Mouse (Mus musculus): ENCODE measurements around the gene Mettl14. TPM values are rescaled to one million over a fixed set of nuclear protein-coding genes. Genes with fewer than 3 reads are reported as not detected.

Mettl14 gene
- total and polyA plus RNA-seq, 3 experiments = 8.5 to 18.8 TPM; not detected in 1

GRCm38 (mm10) chr3:123354388-123354787, 31.5 kb downstream of the Mettl14 start:
- Histone ChIP-seq H3K9me3 (replicated peaks; ENCODE audit: insufficient read depth, low read length) (no peaks in the 10 kb centered on the region), H3K4me3 (ENCODE audit: control insufficient read depth in 1 of 2, insufficient read depth in 1 of 2, low read depth in 2 of 2, low read length in 2 of 2) (no peak overlapping the region), H3K4me1 (ENCODE audit: control insufficient read depth in 1 of 2, insufficient read depth in 2 of 2, low read length in 2 of 2) (no peaks in the 10 kb centered on the region), H3K9ac (ENCODE audit: control insufficient read depth, low read depth, low read length, poor library complexity, severe bottlenecking) (no peak overlapping the region), H3K27me3 (ENCODE audit: control insufficient read depth in 1 of 2, insufficient read depth in 2 of 2, low read length in 2 of 2) (no peaks in the 10 kb centered on the region), H3K27ac (ENCODE audit: control insufficient read depth, low read depth, low read length) (no peak overlapping the region), H3K36me3 (ENCODE audit: control insufficient read depth in 1 of 2, insufficient read depth in 2 of 2, low read length in 2 of 2) (peaks cover 0 to 3% of the 10 kb centered on the region in 2 experiments; a peak in 1 of 4 replicates), H3K79me2 (ENCODE audit: control insufficient read depth, insufficient read depth, low read length, poor library complexity) (no peaks in the 10 kb centered on the region)
- no peak for TF ChIP-seq UBTF (IDR thresholded peaks at IDR 0.05; ENCODE audit: borderline replicate concordance, insufficient read depth, low read depth, low read length)
- no peak for TF ChIP-seq RAD21 (IDR thresholded peaks at IDR 0.05; ENCODE audit: low read depth, low read length)
- TF ChIP-seq HCFC1 (IDR thresholded peaks at IDR 0.05; ENCODE audit: low read depth, low read length) = no peak
- TF ChIP-seq USF2 (IDR thresholded peaks at IDR 0.05; ENCODE audit: borderline replicate concordance in 1 of 2, insufficient read depth in 1 of 2, low read depth in 1 of 2, low read length in 2 of 2) = no peak
- no peak for DNase-seq (ENCODE audit: low read depth, low spot score)

GRCm38 (mm10) chr3:123353661-123354060, 32.2 kb downstream of the Mettl14 start:
- Histone ChIP-seq H3K4me3 (ENCODE audit: control insufficient read depth in 1 of 2, insufficient read depth in 1 of 2, low read depth in 2 of 2, low read length in 2 of 2) (no peak overlapping the region), H3K9ac (ENCODE audit: control insufficient read depth, low read depth, low read length, poor library complexity, severe bottlenecking) (no peak overlapping the region), H3K79me2 (ENCODE audit: control insufficient read depth, insufficient read depth, low read length, poor library complexity) (no peaks in the 10 kb centered on the region), H3K27me3 (ENCODE audit: control insufficient read depth in 1 of 2, insufficient read depth in 2 of 2, low read length in 2 of 2) (no peaks in the 10 kb centered on the region), H3K4me1 (ENCODE audit: control insufficient read depth in 1 of 2, insufficient read depth in 2 of 2, low read length in 2 of 2) (no peaks in the 10 kb centered on the region), H3K27ac (ENCODE audit: control insufficient read depth, low read depth, low read length) (no peak overlapping the region), H3K36me3 (ENCODE audit: control insufficient read depth in 1 of 2, insufficient read depth in 2 of 2, low read length in 2 of 2) (peaks cover 0 to 3% of the 10 kb centered on the region in 2 experiments; a peak in 1 of 4 replicates), H3K9me3 (replicated peaks; ENCODE audit: insufficient read depth, low read length) (no peaks in the 10 kb centered on the region)
- TF ChIP-seq UBTF (IDR thresholded peaks at IDR 0.05; ENCODE audit: borderline replicate concordance, insufficient read depth, low read depth, low read length) (no peak), CHD2 (IDR thresholded peaks at IDR 0.05; ENCODE audit: low read length) (no peak), POLR2AphosphoS5 (IDR thresholded peaks at IDR 0.05; ENCODE audit: borderline replicate concordance, low read depth, low read length) (no peak), TCF12 (IDR thresholded peaks at IDR 0.05; ENCODE audit: low read depth, low read length) (no peak), POLR2AphosphoS2 (IDR thresholded peaks at IDR 0.05; ENCODE audit: low read length) (no peak), TBP (IDR thresholded peaks at IDR 0.05; ENCODE audit: low read depth, low read length) (no peak), USF2 (IDR thresholded peaks at IDR 0.05; ENCODE audit: borderline replicate concordance in 1 of 2, insufficient read depth in 1 of 2, low read depth in 1 of 2, low read length in 2 of 2) (no peak), CHD1 (IDR thresholded peaks at IDR 0.05; ENCODE audit: low read depth, low read length) (no peak), MYB (IDR thresholded peaks at IDR 0.05; ENCODE audit: low read depth, low read length) (no peak), CTCF (IDR thresholded peaks at IDR 0.05 in 2 of 3, conservative IDR thresholded peaks at IDR 0.05 in 1 of 3; ENCODE audit: control insufficient read depth in 1 of 3, insufficient read depth in 1 of 3, low read depth in 2 of 3, low read length in 3 of 3, poor library complexity in 1 of 3, severe bottlenecking in 1 of 3) (no peak), MAX (IDR thresholded peaks at IDR 0.05; ENCODE audit: low read length) (no peak), HCFC1 (IDR thresholded peaks at IDR 0.05; ENCODE audit: low read depth, low read length) (no peak), GABPA (IDR thresholded peaks at IDR 0.05; ENCODE audit: low read depth, low read length) (no peak), SIN3A (IDR thresholded peaks at IDR 0.05; ENCODE audit: low read length) (no peak), NELFE (IDR thresholded peaks at IDR 0.05; ENCODE audit: low read depth, low read length) (no peak), GATA1 (IDR thresholded peaks at IDR 0.05; ENCODE audit: low read depth, low read length) (no peak), MAZ (IDR thresholded peaks at IDR 0.05; ENCODE audit: low read depth, low read length) (no peak)
- no peak for DNase-seq (ENCODE audit: low read depth, low spot score)

Measured in MEL (cell line).